1 mouse cellular context compared by ENCODE assay signal in the genomic region with DNA sequence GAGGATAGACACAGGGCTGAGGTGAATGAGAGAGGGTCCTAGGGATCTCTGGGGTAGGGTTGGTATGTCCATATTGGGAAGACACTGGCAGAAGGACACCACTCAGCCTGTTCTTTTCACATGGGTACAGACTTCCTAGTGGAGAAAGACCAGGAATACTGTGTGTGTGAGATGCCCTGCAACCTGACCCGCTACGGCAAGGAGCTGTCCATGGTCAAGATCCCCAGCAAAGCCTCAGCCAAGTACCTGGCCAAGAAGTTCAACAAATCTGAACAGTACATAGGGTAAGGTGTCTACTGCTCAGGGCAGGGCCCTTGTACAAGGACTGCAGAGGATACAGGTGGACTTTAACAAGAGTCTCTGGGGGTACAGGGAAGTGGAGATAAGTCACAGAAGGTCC.
TF ChIP-seq lines count a peak whose summit lies in the region.

No protein-coding gene starts in this region.

TF ChIP-seq in MEL, 35 proteins besides CTCF, POLR2A, EP300 and RAD21:
- TF ChIP-seq KAT2A (conservative IDR thresholded peaks at IDR 0.05; ENCODE audit: low read depth, low read length) (no peak), MAFK (IDR thresholded peaks at IDR 0.05; ENCODE audit: borderline replicate concordance, low read depth, low read length) (no peak)
